Mouse (Mus musculus) midbrain, embryonic 11.5 days (tissue): Measurements from ENCODE around the gene Strbp. TPM values are rescaled to one million over a fixed set of nuclear protein-coding genes. Genes with fewer than 3 reads are reported as not detected.

ENCODE experiments used
- ATAC-seq: fragments of 200-750 bp; cut with Nextera tagmentation; 2 replicates; pipeline ENCODE4 v1.8.0; 2017; ENCODE audit warnings: moderate TSS enrichment, moderate library complexity; ENCODE audit not compliant: low FRiP score
- DNase-seq: peaks from one replicate; pipeline ENCODE4 v3.0.0; 2015; ENCODE audit warnings: low spot score; ENCODE audit errors: missing footprints
- H3K27ac ChIP-seq: fragments of 300-500 bp; sonication (generic); 2 replicates; pipeline ENCODE4 v1.5.1; 2014; ENCODE audit warnings: low read depth, low read length
- H3K27me3 ChIP-seq: fragments of 300-500 bp; sonication (generic); 2 replicates; pipeline ENCODE4 v1.6.1; 2014; ENCODE audit warnings: mild to moderate bottlenecking, low read length, moderate library complexity, mixed read lengths; ENCODE audit not compliant: control insufficient read depth, insufficient read depth
- H3K36me3 ChIP-seq: fragments of 300-500 bp; sonication (generic); 2 replicates; pipeline ENCODE4 v1.6.1; 2014; ENCODE audit warnings: mild to moderate bottlenecking, low read length, moderate library complexity, mixed read lengths; ENCODE audit not compliant: control insufficient read depth, insufficient read depth
- H3K4me1 ChIP-seq: fragments of 300-500 bp; sonication (generic); 2 replicates; pipeline ENCODE4 v1.6.1; 2014; ENCODE audit warnings: low read length; ENCODE audit not compliant: control insufficient read depth, insufficient read depth
- H3K4me2 ChIP-seq: fragments of 300-500 bp; sonication (generic); 2 replicates; pipeline ENCODE4 v1.6.1; 2014; ENCODE audit warnings: mild to moderate bottlenecking, moderate library complexity
- H3K4me3 ChIP-seq: fragments of 300-500 bp; sonication (generic); 2 replicates; pipeline ENCODE4 v1.5.1; 2014; ENCODE audit warnings: low read depth, low read length
- H3K9ac ChIP-seq: fragments of 300-500 bp; sonication (generic); 2 replicates; pipeline ENCODE4 v1.6.1; 2014; ENCODE audit warnings: low read length
- H3K9me3 ChIP-seq: fragments of 300-500 bp; sonication (generic); 2 replicates; pipeline ENCODE4 v1.6.1; 2016; ENCODE audit warnings: low read length; ENCODE audit not compliant: control insufficient read depth
- WGBS: fragments of 180-500 bp; shearing (Covaris S2); extraction: QIAGEN DNeasy Blood & Tissue Kit; methylation state at CpG from one replicate; pipeline ENCODE4 v1.1.7; 2014; 5-methylcytosine and 5-hydroxymethylcytosine counted together
- polyA plus RNA-seq: library from polyadenylated mRNA; unstranded; fragments of >200 nt; fragmentation: Nextera tagmentation; extraction: Ambion mirVana; gene quantifications from 2 replicates; pipeline ENCODE4 v1.2.1, GENCODE M21; 2014

The Strbp gene
- polyA plus RNA-seq, 1 experiment from 2014 or later = 105 TPM

- Histone ChIP-seq H3K9me3 (no peaks in the 10 kb centered on the region), H3K27me3 (no peaks in the 10 kb centered on the region), H3K4me1 (no peaks in the 10 kb centered on the region), H3K27ac (no peak overlapping the region), H3K9ac (no peak overlapping the region), H3K4me2 (no peak overlapping the region), H3K36me3 (peaks cover 19% of the 10 kb centered on the region; the same call in 1 of the 2 replicates), H3K4me3 (no peak overlapping the region)
- ATAC-seq = no peak
- 85% methylated on average over 1 of the region's 1 CpGs for WGBS
- DNase-seq = no peak
Observed at GRCm38 (mm10) chr2:37566035-37566434, 137.6 kb downstream of the Strbp start.

- H3K4me1 ChIP-seq = no peaks in the 10 kb centered on the region
- no peak for DNase-seq
- WGBS = 80% methylated on average over 2 of the region's 2 CpGs
- no peak overlapping the region for H3K9ac ChIP-seq
- H3K27me3 ChIP-seq = no peaks in the 10 kb centered on the region
- H3K36me3 ChIP-seq = peaks cover 19% of the 10 kb centered on the region; the same call in 1 of the 2 replicates
- H3K4me3 ChIP-seq = no peak overlapping the region
- no peak overlapping the region for H3K4me2 ChIP-seq
- ATAC-seq = no peak
- H3K9me3 ChIP-seq = no peaks in the 10 kb centered on the region
- H3K27ac ChIP-seq = no peak overlapping the region
Observed at GRCm38 (mm10) chr2:37565579-37565978, 138.1 kb downstream of the Strbp start.

- ATAC-seq (no peak), DNase-seq (no peak)
- H3K9ac ChIP-seq = no peak overlapping the region
- 87% methylated on average over 2 of the region's 2 CpGs for WGBS
- no peak overlapping the region for H3K4me2 ChIP-seq
- no peak overlapping the region for H3K4me3 ChIP-seq
- H3K36me3 ChIP-seq = peaks cover 8% of the 10 kb centered on the region; the same call in 1 of the 2 replicates
- H3K9me3 ChIP-seq = no peaks in the 10 kb centered on the region
- H3K27ac ChIP-seq = no peak overlapping the region
- no peaks in the 10 kb centered on the region for H3K4me1 ChIP-seq
- H3K27me3 ChIP-seq = no peaks in the 10 kb centered on the region
Observed at GRCm38 (mm10) chr2:37556366-37556765, 147.3 kb downstream of the Strbp start.

GRCm38 (mm10) chr2:37549346-37550012, 154.2 kb downstream of the Strbp start:
- WGBS = 85% methylated on average over 1 of the region's 1 CpGs
- no peak for ATAC-seq
- Histone ChIP-seq H3K4me2 (no peak overlapping the region), H3K9ac (no peak overlapping the region), H3K27ac (no peak overlapping the region), H3K36me3 (peaks cover 8% of the 10 kb centered on the region; the same call in 1 of the 2 replicates), H3K4me3 (no peak overlapping the region), H3K9me3 (no peaks in the 10 kb centered on the region), H3K27me3 (no peaks in the 10 kb centered on the region), H3K4me1 (no peaks in the 10 kb centered on the region)
- no peak for DNase-seq

- H3K27ac ChIP-seq = no peak overlapping the region
- H3K9ac ChIP-seq = no peak overlapping the region
- DNase-seq (no peak), ATAC-seq (no peak)
- no peaks in the 10 kb centered on the region for H3K9me3 ChIP-seq
- H3K4me2 ChIP-seq = no peak overlapping the region
- H3K4me3 ChIP-seq = no peak overlapping the region
- no peaks in the 10 kb centered on the region for H3K27me3 ChIP-seq
- H3K36me3 ChIP-seq = no peaks in the 10 kb centered on the region; the same call in 1 of the 2 replicates
- no peaks in the 10 kb centered on the region for H3K4me1 ChIP-seq
- 78% methylated on average over 3 of the region's 3 CpGs for WGBS
Observed at GRCm38 (mm10) chr2:37531639-37532038, 172.0 kb downstream of the Strbp start.

- no peaks in the 10 kb centered on the region for H3K9me3 ChIP-seq
- no peak for ATAC-seq
- no peak overlapping the region for H3K4me2 ChIP-seq
- no peak overlapping the region for H3K4me3 ChIP-seq
- H3K27me3 ChIP-seq = no peaks in the 10 kb centered on the region
- H3K4me1 ChIP-seq = no peaks in the 10 kb centered on the region
- H3K27ac ChIP-seq = no peak overlapping the region
- no peak overlapping the region for H3K9ac ChIP-seq
- DNase-seq = no peak
- H3K36me3 ChIP-seq = no peaks in the 10 kb centered on the region; the same call in 1 of the 2 replicates
- WGBS = 87% methylated on average over 1 of the region's 1 CpGs
Observed at GRCm38 (mm10) chr2:37530766-37531165, 172.9 kb downstream of the Strbp start.

- no peaks in the 10 kb centered on the region for H3K27me3 ChIP-seq
- no peak overlapping the region for H3K27ac ChIP-seq
- H3K36me3 ChIP-seq = no peaks in the 10 kb centered on the region; the same call in 1 of the 2 replicates
- WGBS = 94% methylated on average over 2 of the region's 2 CpGs
- H3K9ac ChIP-seq = no peak overlapping the region
- H3K4me2 ChIP-seq = no peak overlapping the region
- no peak overlapping the region for H3K4me3 ChIP-seq
- ATAC-seq (no peak), DNase-seq (no peak)
- H3K4me1 ChIP-seq = no peaks in the 10 kb centered on the region
- H3K9me3 ChIP-seq = no peaks in the 10 kb centered on the region
Observed at GRCm38 (mm10) chr2:37529397-37529796, 174.3 kb downstream of the Strbp start.

GRCm38 (mm10) chr2:37527587-37527986, 176.1 kb downstream of the Strbp start:
- no peak for DNase-seq
- no peaks in the 10 kb centered on the region for H3K4me1 ChIP-seq
- no peaks in the 10 kb centered on the region; the same call in 1 of the 2 replicates for H3K36me3 ChIP-seq
- H3K4me2 ChIP-seq = no peak overlapping the region
- ATAC-seq = no peak
- H3K27ac ChIP-seq = no peak overlapping the region
- H3K9ac ChIP-seq = no peak overlapping the region
- no peaks in the 10 kb centered on the region for H3K9me3 ChIP-seq
- H3K4me3 ChIP-seq = no peak overlapping the region
- H3K27me3 ChIP-seq = no peaks in the 10 kb centered on the region

GRCm38 (mm10) chr2:37519286-37519640, 184.4 kb downstream of the Strbp start:
- Histone ChIP-seq H3K4me3 (no peak overlapping the region), H3K27ac (no peak overlapping the region), H3K27me3 (no peaks in the 10 kb centered on the region), H3K9ac (no peak overlapping the region), H3K36me3 (0 out of 2 replicates have a peak, but pooled peaks cover 3% of the 10 kb centered on the region), H3K9me3 (no peaks in the 10 kb centered on the region), H3K4me2 (no peak overlapping the region), H3K4me1 (peaks cover 7% of the 10 kb centered on the region; the same call in 1 of the 2 replicates)
- no peak for DNase-seq
- WGBS = 90% methylated on average over 1 of the region's 1 CpGs
- ATAC-seq = no peak
